Mouse (Mus musculus) adipose tissue, adult 10 weeks (tissue): ENCODE results near the gene Atf5. TPM values are rescaled to one million over a fixed set of nuclear protein-coding genes. Genes with fewer than 3 reads are reported as not detected.

Experiments
- polyA plus RNA-seq: library from polyadenylated mRNA; stranded (reverse); fragments of 350-450 nt; fragmentation: Illumina TruSeq; extraction: RNeasy Lipid Tissue Mini Kit (QIAGEN cat#74804); gene quantifications from one replicate; pipeline ENCODE4 v1.2.3, GENCODE M21; 2014; ENCODE audit warnings: low read depth, low replicate concordance

Gene Atf5
- polyA plus RNA-seq, result 71.7 TPM

DNA sequence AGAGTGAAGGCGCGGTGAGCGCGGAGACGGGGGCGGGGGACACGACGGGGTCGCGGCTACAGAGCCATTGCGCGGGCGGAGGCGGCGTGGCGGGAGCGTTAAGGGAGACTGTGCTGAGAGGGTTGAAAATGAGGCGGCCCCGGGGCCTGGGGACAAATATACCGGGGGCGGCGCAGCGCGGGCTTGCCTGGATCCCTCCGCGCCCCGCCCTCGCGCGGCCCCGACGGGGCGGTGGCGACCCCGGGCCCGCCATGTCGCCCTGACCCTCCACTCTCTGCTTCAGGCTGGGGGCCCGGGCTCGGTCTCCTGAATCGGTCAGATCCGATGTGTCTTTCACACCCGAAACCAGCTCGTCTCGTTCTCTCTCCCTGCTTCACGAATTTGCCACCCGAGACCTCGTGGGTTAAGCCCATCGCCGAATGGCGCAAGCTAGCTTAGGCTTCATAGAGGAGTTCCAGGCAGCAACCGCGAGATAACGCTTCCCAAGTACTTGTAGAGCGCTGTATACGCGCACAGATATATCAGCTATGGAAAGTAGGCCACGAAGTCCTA is at the start of gene Atf5:
Gene Atf5 (minus strand): TSS at position 189 of the 552 bp plus-strand sequence.

DNA sequence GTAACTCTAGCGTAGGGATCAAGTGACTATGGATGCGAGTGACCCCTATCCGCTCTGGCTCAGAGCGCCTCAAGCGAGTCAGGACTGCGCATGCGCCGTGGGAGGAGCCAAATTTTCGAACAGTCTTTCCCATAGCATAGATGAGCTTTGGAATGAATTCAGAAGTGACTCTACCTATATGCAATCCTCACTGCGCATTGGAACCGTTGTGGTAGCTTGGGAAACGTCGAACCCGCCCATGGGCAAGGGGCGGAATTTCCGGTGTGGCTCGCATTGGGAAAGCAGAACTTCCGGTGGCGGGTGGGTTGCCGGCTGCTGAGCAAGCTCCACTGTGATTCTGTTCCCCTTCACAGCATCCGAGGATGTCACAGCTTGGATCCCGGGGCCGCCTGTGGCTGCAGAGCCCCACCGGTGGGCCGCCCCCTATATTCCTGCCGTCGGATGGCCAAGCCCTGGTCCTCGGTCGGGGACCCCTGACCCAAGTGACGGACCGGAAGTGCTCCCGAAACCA is 40.6 kb upstream of the Atf5 start, which contains the start of gene Pnkp:
Gene Pnkp (plus strand): TSS at position 98 of the 511 bp plus-strand sequence.

DNA sequence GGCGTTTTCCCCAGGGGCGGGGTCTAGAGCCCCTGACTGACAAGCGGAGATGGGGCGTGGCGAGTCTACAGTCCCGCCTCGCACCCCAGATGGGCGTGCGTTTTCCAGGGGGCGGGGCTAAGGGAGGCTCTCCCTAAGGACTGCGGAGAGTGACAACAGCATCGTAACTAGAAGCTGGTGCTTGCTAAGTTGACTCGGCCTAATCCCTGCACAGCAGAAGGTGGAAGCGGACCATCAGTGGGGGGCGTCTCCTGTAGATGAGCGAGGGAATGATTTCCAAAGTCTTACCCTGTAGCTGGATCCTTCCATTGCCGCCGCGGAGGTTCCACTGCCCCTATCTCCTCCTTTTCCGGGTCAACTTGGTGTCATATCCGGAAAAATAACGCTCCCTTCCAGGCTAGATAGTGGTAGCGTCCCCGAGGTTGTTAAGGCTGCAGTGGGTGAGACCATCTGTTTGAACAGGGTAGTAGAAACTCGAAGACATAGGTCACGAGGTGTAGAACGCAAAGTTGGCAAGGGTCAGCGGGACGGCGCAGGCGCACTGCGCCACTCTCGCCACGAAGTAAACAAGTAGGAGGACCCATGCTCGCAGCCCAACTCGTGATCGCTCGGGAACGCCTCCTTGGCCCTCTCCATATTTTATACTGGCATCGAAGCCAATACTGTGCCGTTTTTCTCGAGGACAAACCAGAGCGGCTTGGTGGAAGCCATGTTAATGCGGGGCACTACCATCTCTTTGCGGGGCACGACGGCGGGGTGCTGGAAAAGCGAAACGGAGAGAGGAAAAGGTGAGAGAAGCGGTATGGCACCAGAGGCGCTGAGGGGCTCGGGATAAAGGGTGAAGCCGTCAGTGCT is 32.3 kb upstream of the Atf5 start, which contains the start of the genes Akt1s1 and Tbc1d17:
Gene Akt1s1 (plus strand): TSS at position 431 of the 855 bp plus-strand sequence.
Gene Tbc1d17 (minus strand): TSS at position 519 of the 855 bp plus-strand sequence.

DNA sequence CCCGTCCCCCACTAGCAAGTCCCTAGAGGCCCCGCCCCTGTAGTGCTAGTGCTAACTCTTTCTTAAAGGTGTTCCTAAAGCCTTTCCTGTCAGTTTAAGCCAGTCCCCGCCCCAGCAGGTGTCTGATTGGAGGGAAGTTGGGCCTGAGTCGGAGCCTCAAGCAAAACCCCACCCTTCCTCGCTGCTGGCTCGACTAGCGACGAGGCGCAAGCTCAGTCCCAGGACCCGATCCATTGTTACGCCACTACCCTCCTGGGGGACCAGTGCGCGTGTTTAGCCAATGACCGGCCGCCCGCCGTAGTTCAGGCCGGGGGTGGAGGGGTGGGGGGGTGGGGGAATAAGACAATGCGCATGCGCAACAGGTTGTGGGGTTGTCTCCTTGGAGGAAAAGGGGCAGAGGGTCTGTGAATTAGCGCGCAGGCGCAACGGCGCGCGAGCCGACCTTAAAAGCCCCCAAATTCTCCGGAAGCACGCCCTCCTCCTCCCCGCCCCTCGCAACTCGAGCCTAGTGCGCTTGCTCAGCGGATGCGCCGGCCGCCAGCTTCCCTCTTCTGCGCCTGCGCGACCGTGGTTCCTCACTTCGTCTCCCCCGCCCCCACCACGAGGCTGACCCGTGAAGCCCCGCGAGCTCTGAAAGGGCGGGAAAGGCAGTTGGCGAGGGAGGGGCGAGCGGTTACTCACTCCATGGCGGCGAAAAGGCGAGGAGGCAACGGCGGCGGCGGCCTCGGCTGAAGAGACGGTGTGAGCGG is 563 bp downstream of the Atf5 start, which contains the start of the genes Nup62 and Il4i1:
Gene Nup62 (plus strand): TSS at position 368 of the 749 bp plus-strand sequence.
Gene Il4i1 (plus strand): TSS at position 667 of the 749 bp plus-strand sequence.

Other genes with a start within 250 kb of the Atf5 start
- gene Napsa, start 244.3 kb downstream of the Atf5 start, polyA plus RNA-seq, result 13.2 TPM
- gene Kcnc3, start 226.0 kb downstream of the Atf5 start, polyA plus RNA-seq, result 17.2 TPM
- 9.1 TPM for gene Myh14, start 145.8 kb downstream of the Atf5 start, polyA plus RNA-seq
- gene Izumo2, start 107.9 kb downstream of the Atf5 start, polyA plus RNA-seq, result 5.2 TPM
- gene Vrk3, start 68.2 kb downstream of the Atf5 start, polyA plus RNA-seq, result 29.0 TPM
- gene Zfp473, start 65.6 kb downstream of the Atf5 start, polyA plus RNA-seq, result 0.26 TPM
- 20.1 TPM for gene Nup62, start 570 bp downstream of the Atf5 start, polyA plus RNA-seq
- gene Il4i1, start 271 bp downstream of the Atf5 start, polyA plus RNA-seq, result 3.5 TPM
- gene Akt1s1, start 32.3 kb upstream of the Atf5 start, polyA plus RNA-seq, result 54.3 TPM
- 65.2 TPM for gene Tbc1d17, start 32.4 kb upstream of the Atf5 start, polyA plus RNA-seq
- gene Pnkp, start 40.5 kb upstream of the Atf5 start, polyA plus RNA-seq, result 30.0 TPM
- 146 TPM for gene Ptov1, start 53.1 kb upstream of the Atf5 start, polyA plus RNA-seq
- gene Med25, start 76.1 kb upstream of the Atf5 start, polyA plus RNA-seq, result 66.0 TPM
- gene Fuz, start 79.4 kb upstream of the Atf5 start, polyA plus RNA-seq, result 22.8 TPM
- 62.5 TPM for gene Ap2a1, start 112.8 kb upstream of the Atf5 start, polyA plus RNA-seq
- gene Tsks, start 126.5 kb upstream of the Atf5 start, polyA plus RNA-seq, result 12.6 TPM
- 8.7 TPM for gene Cpt1c, start 158.2 kb upstream of the Atf5 start, polyA plus RNA-seq
- gene Prmt1, start 169.9 kb upstream of the Atf5 start, polyA plus RNA-seq, result 132 TPM
- 87.2 TPM for gene Irf3, start 181.0 kb upstream of the Atf5 start, polyA plus RNA-seq
- gene Bcl2l12, start 182.1 kb upstream of the Atf5 start, polyA plus RNA-seq, result 18.5 TPM
- 57.7 TPM for gene Scaf1, start 199.7 kb upstream of the Atf5 start, polyA plus RNA-seq
- gene Rras, start 201.3 kb upstream of the Atf5 start, polyA plus RNA-seq, result 131 TPM
- 15.7 TPM for gene Prr12, start 236.2 kb upstream of the Atf5 start, polyA plus RNA-seq
- 43.3 TPM for gene Nosip, start 245.8 kb upstream of the Atf5 start, polyA plus RNA-seq
- 40.3 TPM for gene Prrg2, start 246.0 kb upstream of the Atf5 start, polyA plus RNA-seq